Mouse (Mus musculus) midbrain, embryonic 11.5 days (tissue): ENCODE results near the gene Ccser2. TPM values are rescaled to one million over a fixed set of nuclear protein-coding genes. Genes with fewer than 3 reads are reported as not detected.

ENCODE experiments used
- ATAC-seq: fragments of 200-750 bp; cut with Nextera tagmentation; 2 replicates; pipeline ENCODE4 v1.8.0; 2017; ENCODE audit warnings: moderate TSS enrichment, moderate library complexity; ENCODE audit not compliant: low FRiP score
- DNase-seq: peaks from one replicate; pipeline ENCODE4 v3.0.0; 2015; ENCODE audit warnings: low spot score; ENCODE audit errors: missing footprints
- H3K27ac ChIP-seq: fragments of 300-500 bp; sonication (generic); 2 replicates; pipeline ENCODE4 v1.5.1; 2014; ENCODE audit warnings: low read depth, low read length
- H3K27me3 ChIP-seq: fragments of 300-500 bp; sonication (generic); 2 replicates; pipeline ENCODE4 v1.6.1; 2014; ENCODE audit warnings: mild to moderate bottlenecking, low read length, moderate library complexity, mixed read lengths; ENCODE audit not compliant: control insufficient read depth, insufficient read depth
- H3K36me3 ChIP-seq: fragments of 300-500 bp; sonication (generic); 2 replicates; pipeline ENCODE4 v1.6.1; 2014; ENCODE audit warnings: mild to moderate bottlenecking, low read length, moderate library complexity, mixed read lengths; ENCODE audit not compliant: control insufficient read depth, insufficient read depth
- H3K4me1 ChIP-seq: fragments of 300-500 bp; sonication (generic); 2 replicates; pipeline ENCODE4 v1.6.1; 2014; ENCODE audit warnings: low read length; ENCODE audit not compliant: control insufficient read depth, insufficient read depth
- H3K4me2 ChIP-seq: fragments of 300-500 bp; sonication (generic); 2 replicates; pipeline ENCODE4 v1.6.1; 2014; ENCODE audit warnings: mild to moderate bottlenecking, moderate library complexity
- H3K4me3 ChIP-seq: fragments of 300-500 bp; sonication (generic); 2 replicates; pipeline ENCODE4 v1.5.1; 2014; ENCODE audit warnings: low read depth, low read length
- H3K9ac ChIP-seq: fragments of 300-500 bp; sonication (generic); 2 replicates; pipeline ENCODE4 v1.6.1; 2014; ENCODE audit warnings: low read length
- H3K9me3 ChIP-seq: fragments of 300-500 bp; sonication (generic); 2 replicates; pipeline ENCODE4 v1.6.1; 2016; ENCODE audit warnings: low read length; ENCODE audit not compliant: control insufficient read depth
- WGBS: fragments of 180-500 bp; shearing (Covaris S2); extraction: QIAGEN DNeasy Blood & Tissue Kit; methylation state at CpG from one replicate; pipeline ENCODE4 v1.1.7; 2014; 5-methylcytosine and 5-hydroxymethylcytosine counted together
- polyA plus RNA-seq: library from polyadenylated mRNA; unstranded; fragments of >200 nt; fragmentation: Nextera tagmentation; extraction: Ambion mirVana; gene quantifications from 2 replicates; pipeline ENCODE4 v1.2.1, GENCODE M21; 2014

Ccser2 gene
- polyA plus RNA-seq, 1 experiment from 2014 or later = 29.2 TPM

GRCm38 (mm10) chr14:36868769-36869362, 99.7 kb downstream of the Ccser2 start:
- Histone ChIP-seq H3K27ac (no peak overlapping the region), H3K4me1 (no peaks in the 10 kb centered on the region), H3K4me2 (no peak overlapping the region), H3K36me3 (no peaks in the 10 kb centered on the region), H3K9ac (no peak overlapping the region), H3K9me3 (no peaks in the 10 kb centered on the region), H3K4me3 (no peak overlapping the region), H3K27me3 (no peaks in the 10 kb centered on the region)
- ATAC-seq (no peak), DNase-seq (no peak)
- WGBS = 78% methylated on average over 14 of the region's 14 CpGs

GRCm38 (mm10) chr14:36866966-36867700, 101.4 kb downstream of the Ccser2 start:
- 19% methylated on average over 6 of the region's 6 CpGs for WGBS
- Histone ChIP-seq H3K36me3 (no peaks in the 10 kb centered on the region), H3K4me3 (no peak overlapping the region), H3K9ac (no peak overlapping the region), H3K4me2 (no peak overlapping the region), H3K9me3 (no peaks in the 10 kb centered on the region), H3K4me1 (no peaks in the 10 kb centered on the region), H3K27ac (no peak overlapping the region), H3K27me3 (no peaks in the 10 kb centered on the region)
- no peak for ATAC-seq
- DNase-seq = peak; percentile 96

- Histone ChIP-seq H3K27ac (no peak overlapping the region), H3K4me2 (peak overlapping the region; percentile 11), H3K27me3 (no peaks in the 10 kb centered on the region), H3K9me3 (no peaks in the 10 kb centered on the region), H3K9ac (no peak overlapping the region), H3K4me3 (no peak overlapping the region), H3K4me1 (no peaks in the 10 kb centered on the region), H3K36me3 (no peaks in the 10 kb centered on the region)
- 31% methylated on average over 15 of the region's 15 CpGs for WGBS
- DNase-seq (peak; percentile 100), ATAC-seq (peak; percentile 38)
Measured at GRCm38 (mm10) chr14:36863877-36864489, 104.6 kb downstream of the Ccser2 start.

DNA sequence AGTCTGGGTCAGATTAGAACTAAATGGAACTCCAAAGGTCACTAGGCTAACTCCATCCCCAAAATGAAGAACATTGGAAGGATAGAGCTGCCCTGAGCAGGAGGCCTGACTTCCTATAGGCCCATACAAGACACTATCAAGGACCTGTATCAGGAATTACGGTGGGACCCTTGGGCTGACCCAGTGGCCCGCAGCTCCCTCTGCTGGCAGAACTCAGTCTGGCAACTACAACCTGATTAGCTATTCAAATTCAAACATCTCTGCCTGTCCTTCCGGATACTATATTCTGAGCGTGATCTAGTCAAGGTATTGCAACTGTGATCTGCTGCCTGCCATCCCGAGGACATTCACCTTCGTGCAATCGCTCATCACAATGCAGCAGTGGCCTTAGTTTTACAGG, 106.2 kb downstream of the Ccser2 start:
- WGBS = 33% methylated on average over 7 of the region's 7 CpGs
- peak; percentile 72 for ATAC-seq

GRCm38 (mm10) chr14:36858932-36859331, 109.6 kb downstream of the Ccser2 start:
- no peak overlapping the region for H3K4me3 ChIP-seq
- ATAC-seq (no peak), DNase-seq (no peak)
- no peaks in the 10 kb centered on the region for H3K9me3 ChIP-seq
- WGBS = 74% methylated on average over 4 of the region's 4 CpGs
- H3K9ac ChIP-seq = no peak overlapping the region
- no peak overlapping the region for H3K4me2 ChIP-seq
- H3K4me1 ChIP-seq = no peaks in the 10 kb centered on the region
- H3K27ac ChIP-seq = no peak overlapping the region
- H3K36me3 ChIP-seq = no peaks in the 10 kb centered on the region
- H3K27me3 ChIP-seq = no peaks in the 10 kb centered on the region

More for the DNA sequence above, 106.2 kb downstream of the Ccser2 start:
- no peak overlapping the region for H3K9ac ChIP-seq
- no peak overlapping the region for H3K27ac ChIP-seq
- no peak overlapping the region for H3K4me2 ChIP-seq
- no peaks in the 10 kb centered on the region for H3K36me3 ChIP-seq
- no peaks in the 10 kb centered on the region for H3K9me3 ChIP-seq
- H3K4me3 ChIP-seq = no peak overlapping the region
- H3K27me3 ChIP-seq = no peaks in the 10 kb centered on the region
- peak; percentile 96 for DNase-seq
- H3K4me1 ChIP-seq = no peaks in the 10 kb centered on the region

- WGBS = 72% methylated on average over 4 of the region's 4 CpGs
- Histone ChIP-seq H3K27ac (no peak overlapping the region), H3K27me3 (no peaks in the 10 kb centered on the region), H3K4me2 (no peak overlapping the region), H3K4me3 (no peak overlapping the region), H3K9me3 (no peaks in the 10 kb centered on the region), H3K36me3 (no peaks in the 10 kb centered on the region), H3K9ac (no peak overlapping the region), H3K4me1 (no peaks in the 10 kb centered on the region)
- DNase-seq (no peak), ATAC-seq (no peak)
Measured at GRCm38 (mm10) chr14:36852972-36853371, 115.6 kb downstream of the Ccser2 start.

DNA sequence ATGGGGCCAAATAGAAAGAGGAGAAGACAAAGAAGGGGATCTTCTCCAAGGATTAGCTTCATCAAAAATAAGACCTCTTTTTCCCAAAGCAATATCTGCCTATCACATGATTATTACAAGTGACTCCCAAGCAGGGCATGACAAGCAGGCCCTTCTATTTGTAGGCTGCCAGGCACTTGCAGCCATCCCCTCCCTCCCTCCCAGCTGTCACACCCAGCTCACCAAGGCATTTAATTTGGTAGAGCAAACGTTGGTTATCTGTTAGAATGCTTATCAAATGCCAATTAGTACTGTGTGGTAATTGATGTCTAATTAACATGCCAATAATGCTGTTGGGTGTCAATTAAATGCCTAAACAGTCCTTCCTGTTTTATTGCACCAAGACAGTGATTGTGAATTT, 119.7 kb downstream of the Ccser2 start:
- no peak overlapping the region for H3K27ac ChIP-seq
- no peaks in the 10 kb centered on the region for H3K4me1 ChIP-seq
- WGBS = 40% methylated on average over 1 of the region's 1 CpGs
- H3K9ac ChIP-seq = no peak overlapping the region
- ATAC-seq (no peak), DNase-seq (no peak)
- H3K9me3 ChIP-seq = no peaks in the 10 kb centered on the region
- H3K4me2 ChIP-seq = no peak overlapping the region
- no peaks in the 10 kb centered on the region for H3K27me3 ChIP-seq
- H3K36me3 ChIP-seq = no peaks in the 10 kb centered on the region
- no peak overlapping the region for H3K4me3 ChIP-seq
